Mouse (Mus musculus): Measurements from ENCODE around the gene Pbx1.

Gene Pbx1

GRCm38 (mm10) chr1:168384594-168384955, 47.5 kb downstream of the Pbx1 start:
- in situ Hi-C loops (cut with MboI, MseI), result loop anchor here (5.0 to 10.0 kb wide), 2 partner anchors 657 to 1500 kb away; no protein-coding TSS in a partner anchor

GRCm38 (mm10) chr1:168383832-168384593, 48.1 kb downstream of the Pbx1 start:
- in situ Hi-C loops (cut with MboI, MseI), result loop anchor here (5.0 to 10.0 kb wide), 2 partner anchors 657 to 1501 kb away; no protein-coding TSS in a partner anchor

- in situ Hi-C loops (cut with MboI, MseI), result loop anchor here (5.0 to 10.0 kb wide), 2 partner anchors 655 to 1502 kb away; no protein-coding TSS in a partner anchor
Measured at GRCm38 (mm10) chr1:168382823-168383157, 49.3 kb downstream of the Pbx1 start.

GRCm38 (mm10) chr1:168382106-168382822, 49.8 kb downstream of the Pbx1 start:
- in situ Hi-C loops (cut with MboI, MseI), result loop anchor here (5.0 to 10.0 kb wide), 2 partner anchors 655 to 1503 kb away; no protein-coding TSS in a partner anchor

GRCm38 (mm10) chr1:168381451-168381850, 50.6 kb downstream of the Pbx1 start:
- in situ Hi-C loops (cut with MboI, MseI), result loop anchor here (5.0 to 10.0 kb wide), 2 partner anchors 654 to 1503 kb away; no protein-coding TSS in a partner anchor

- in situ Hi-C loops (cut with MboI, MseI), result loop anchor here (5.0 to 10.0 kb wide), 2 partner anchors 653 to 1504 kb away; no protein-coding TSS in a partner anchor
Measured at GRCm38 (mm10) chr1:168380241-168380770, 51.8 kb downstream of the Pbx1 start.

GRCm38 (mm10) chr1:168377650-168378049, 54.4 kb downstream of the Pbx1 start:
- in situ Hi-C loops (cut with MboI, MseI), result no loop called here

- in situ Hi-C loops (cut with MboI, MseI), result no loop called here
Measured at GRCm38 (mm10) chr1:168376330-168376729, 55.7 kb downstream of the Pbx1 start.

- in situ Hi-C loops (cut with MboI, MseI), result no loop called here
Measured at GRCm38 (mm10) chr1:168374953-168375600, 57.0 kb downstream of the Pbx1 start.

GRCm38 (mm10) chr1:168372089-168372488, 60.0 kb downstream of the Pbx1 start:
- in situ Hi-C loops (cut with MboI, MseI), result no loop called here

- in situ Hi-C loops (cut with MboI, MseI), result no loop called here
Measured at GRCm38 (mm10) chr1:168370966-168371365, 61.1 kb downstream of the Pbx1 start.

- in situ Hi-C loops (cut with MboI, MseI), result no loop called here
Measured at GRCm38 (mm10) chr1:168366261-168366660, 65.8 kb downstream of the Pbx1 start.

GRCm38 (mm10) chr1:168364325-168364724, 67.7 kb downstream of the Pbx1 start:
- in situ Hi-C loops (cut with MboI, MseI), result no loop called here

GRCm38 (mm10) chr1:168363053-168363452, 69.0 kb downstream of the Pbx1 start:
- in situ Hi-C loops (cut with MboI, MseI), result no loop called here

- in situ Hi-C loops (cut with MboI, MseI), result no loop called here
Measured at GRCm38 (mm10) chr1:168362464-168362863, 69.6 kb downstream of the Pbx1 start.

GRCm38 (mm10) chr1:168357680-168358611, 74.1 kb downstream of the Pbx1 start:
- in situ Hi-C loops (cut with MboI, MseI), result no loop called here

GRCm38 (mm10) chr1:168356970-168357441, 75.1 kb downstream of the Pbx1 start:
- in situ Hi-C loops (cut with MboI, MseI), result no loop called here

- in situ Hi-C loops (cut with MboI, MseI), result no loop called here
Measured at GRCm38 (mm10) chr1:168355985-168356556, 76.0 kb downstream of the Pbx1 start.

GRCm38 (mm10) chr1:168354934-168355333, 77.1 kb downstream of the Pbx1 start:
- in situ Hi-C loops (cut with MboI, MseI), result no loop called here
